21 mouse cellular contexts compared by ENCODE assay signal in genomic region chr8:79158357-79158756, GRCm38 (mm10).
A peak's percentile ranks its signal among the peaks of the same experiment; 100 is the strongest.
DNase-seq lines count a peak whose midpoint lies in the region; ATAC-seq and TF ChIP-seq lines count a peak whose summit lies in the region.
"Had no signal": no experiment of that assay in that cellular context is flagged by ENCODE, and none has a peak within 500 bp of the region (broad histone marks: within the 10 kb centered on the region; RNA-seq: fewer than 3 reads in every experiment).

No protein-coding gene starts in this region.

- TF ChIP-seq RAD21 in CH12.LX (IDR thresholded peaks at IDR 0.05; ENCODE audit: low read depth, low read length): no peak

- peaks cover 11% of the 10 kb centered on the region for H3K4me1 ChIP-seq in forebrain, embryonic 10.5 days
- peaks cover 1% of the 10 kb centered on the region; the same call in 1 of the 2 replicates for H3K4me1 ChIP-seq in forebrain, embryonic 12.5 days
- H3K4me1 ChIP-seq in CH12.LX (ENCODE audit: control insufficient read depth in 1 of 2, insufficient read depth in 2 of 2): peaks cover 70 to 96% of the 10 kb centered on the region in 2 experiments

- in situ Hi-C loops in CH12.LX (cut with MboI; ENCODE audit: low pct_ligation_motif_present, low pct_unique_long_range_greater_than_20kb, low sequenced_read_pairs): no loop called here

- WGBS in forebrain, embryonic 10.5 days: 44% methylated on average over 2 of the region's 2 CpGs
- 36% methylated on average over 2 of the region's 2 CpGs for WGBS in forebrain, embryonic 12.5 days

- dilution Hi-C loops in CH12.LX (cut with MboI; ENCODE audit: extremely low pct_ligation_motif_present, extremely low pct_unique_long_range_greater_than_20kb, low sequenced_read_pairs): no loop called here

- peaks cover 79% of the 10 kb centered on the region for H3K36me3 ChIP-seq in forebrain, embryonic 10.5 days (replicated peaks)
- peaks cover 23% of the 10 kb centered on the region for H3K36me3 ChIP-seq in forebrain, embryonic 12.5 days (replicated peaks)
- H3K36me3 ChIP-seq in CH12.LX (replicated peaks in 1 of 2; ENCODE audit: control insufficient read depth in 1 of 2, insufficient read depth in 1 of 2, low read length in 1 of 2): peaks cover 8 to 45% of the 10 kb centered on the region in 2 experiments

- peak; percentile 23; the same call in 1 of the 2 replicates for TF ChIP-seq POLR2A in CH12.LX (IDR thresholded peaks at IDR 0.05; ENCODE audit: low read depth, low read length)

- no peaks in the 10 kb centered on the region for H3K27me3 ChIP-seq in forebrain, embryonic 10.5 days (ENCODE audit: poor library complexity, severe bottlenecking)
- no peaks in the 10 kb centered on the region for H3K27me3 ChIP-seq in forebrain, embryonic 12.5 days
- no peaks in the 10 kb centered on the region for H3K27me3 ChIP-seq in CH12.LX (replicated peaks)
- H3K27me3 ChIP-seq: forebrain, embryonic 13.5 days; forebrain, embryonic 15.5 days; Patski had no signal

- no peak overlapping the region for H3K9ac ChIP-seq in forebrain, embryonic 12.5 days
- no peak overlapping the region; the same call in 1 of the 2 replicates for H3K9ac ChIP-seq in CH12.LX (ENCODE audit: insufficient read depth, low read depth)
- H3K9ac ChIP-seq: forebrain, embryonic 13.5 days; forebrain, embryonic 15.5 days; forebrain, postnatal 0 days had no signal

- no peak for TF ChIP-seq EP300 in CH12.LX (IDR thresholded peaks at IDR 0.05; ENCODE audit: low read length)

- no peak overlapping the region for H3K4me2 ChIP-seq in forebrain, embryonic 12.5 days
- 0 out of 2 replicates have a peak overlapping the region, but pooled peaks have one; percentile 21 for H3K4me2 ChIP-seq in CH12.LX (ENCODE audit: insufficient read depth, low read depth, poor library complexity, severe bottlenecking)
- H3K4me2 ChIP-seq: forebrain, embryonic 13.5 days; forebrain, embryonic 15.5 days had no signal

- H3K9me3 ChIP-seq in forebrain, embryonic 10.5 days: no peaks in the 10 kb centered on the region
- H3K9me3 ChIP-seq in forebrain, embryonic 12.5 days: no peaks in the 10 kb centered on the region
- no peaks in the 10 kb centered on the region for H3K9me3 ChIP-seq in CH12.LX (replicated peaks; ENCODE audit: low read length)
- H3K9me3 ChIP-seq: forebrain, embryonic 13.5 days; forebrain, embryonic 15.5 days; G1E had no signal

- H3K27ac ChIP-seq in forebrain, embryonic 10.5 days: peak overlapping the region; percentile 60
- no peak overlapping the region for H3K27ac ChIP-seq in forebrain, embryonic 12.5 days
- H3K27ac ChIP-seq in CH12.LX (ENCODE audit: insufficient read depth, low read depth): peak overlapping the region; percentile 86
- H3K27ac ChIP-seq: forebrain, embryonic 13.5 days; forebrain, embryonic 15.5 days had no signal

- no peaks in the 10 kb centered on the region for H3K79me2 ChIP-seq in CH12.LX (replicated peaks; ENCODE audit: control insufficient read depth, extremely low read depth, insufficient read depth, poor library complexity, severe bottlenecking)

- no peak overlapping the region for H3K4me3 ChIP-seq in forebrain, embryonic 10.5 days
- H3K4me3 ChIP-seq in forebrain, embryonic 12.5 days (replicated peaks): no peak overlapping the region
- H3K4me3 ChIP-seq in CH12.LX (replicated peaks in 1 of 3; ENCODE audit: low read depth in 2 of 3, low read length in 2 of 3, poor library complexity in 1 of 3): no peak overlapping the region
- H3K4me3 ChIP-seq: forebrain, embryonic 13.5 days; forebrain, embryonic 15.5 days had no signal

- ATAC-seq in forebrain, embryonic 12.5 days (ENCODE audit: low FRiP score): no peak
- ATAC-seq: forebrain, embryonic 13.5 days; forebrain, embryonic 15.5 days; forebrain, postnatal 0 days; Patski had no signal

- no peak for DNase-seq in forebrain, embryonic 10.5 days (ENCODE audit: extremely low spot score, low spot score)
- DNase-seq in CH12.LX (ENCODE audit: extremely low read depth): peak; percentile 58
- DNase-seq in ES-CJ7 (ENCODE audit: low read depth, low spot score): peak; percentile 51
- peak; percentile 63 for DNase-seq in R1 (ENCODE audit: low read depth, low spot score)
- DNase-seq in T-cell, adult 2 months (ENCODE audit: low spot score): no peak
- DNase-seq in cerebellum, postnatal 10 days: no peak
- DNase-seq in urinary bladder, postnatal 25 days (ENCODE audit: low spot score): no peak
- DNase-seq: adrenal gland, adult 2 months; adrenal gland, postnatal 10 days; adrenal gland, postnatal 25 days; cerebellum, adult 11 months; cerebellum, adult 18-20 months; cerebellum, adult 8-10 months; cerebellum, adult 9-11 months; cerebellum, postnatal 25 days; forebrain, postnatal 0 days had no signal

- TF ChIP-seq CTCF in CH12.LX (conservative IDR thresholded peaks at IDR 0.05 in 1 of 2, IDR thresholded peaks at IDR 0.05 in 1 of 2; ENCODE audit: low read depth in 2 of 2, low read length in 2 of 2): no peak

TF ChIP-seq in CH12.LX, 34 proteins besides CTCF, POLR2A, EP300 and RAD21:
- TF ChIP-seq MAZ (IDR thresholded peaks at IDR 0.05; ENCODE audit: low read depth, low read length) (peak; percentile 60; the same call in 1 of the 2 replicates), ETS1 (conservative IDR thresholded peaks at IDR 0.05; ENCODE audit: low read depth, low read length) (no peak), ZNF384 (IDR thresholded peaks at IDR 0.05; ENCODE audit: low read depth, low read length) (0 out of 2 replicates have a peak, but pooled peaks have one; percentile 25)

Comparison
In these comparisons a context has a peak if more than half of its experiments do, and no peak if none do; other contexts are left out.
1. DNase-seq: peak in CH12.LX (single experiment), ES-CJ7 (single experiment) and R1 (single experiment); none in forebrain, embryonic 10.5 days (single experiment), T-cell, adult 2 months (single experiment), cerebellum, postnatal 10 days (0 of 2) and urinary bladder, postnatal 25 days (single experiment).